Mouse (Mus musculus) adrenal gland, postnatal 14 days (tissue): ENCODE measurements at regions not wholly inside any gene's neighbourhood (a gene's known extent, or its start where the extent isn't known, plus 50 kb on each side); places are given as distances from the start of the nearest gene placed in this dataset.
A peak's percentile ranks its signal among the peaks of the same experiment; 100 is the strongest.

Experiments
- DNase-seq: peaks from one replicate; pipeline ENCODE4 v3.0.0; 2021; ENCODE audit warnings: mixed read lengths

DNA sequence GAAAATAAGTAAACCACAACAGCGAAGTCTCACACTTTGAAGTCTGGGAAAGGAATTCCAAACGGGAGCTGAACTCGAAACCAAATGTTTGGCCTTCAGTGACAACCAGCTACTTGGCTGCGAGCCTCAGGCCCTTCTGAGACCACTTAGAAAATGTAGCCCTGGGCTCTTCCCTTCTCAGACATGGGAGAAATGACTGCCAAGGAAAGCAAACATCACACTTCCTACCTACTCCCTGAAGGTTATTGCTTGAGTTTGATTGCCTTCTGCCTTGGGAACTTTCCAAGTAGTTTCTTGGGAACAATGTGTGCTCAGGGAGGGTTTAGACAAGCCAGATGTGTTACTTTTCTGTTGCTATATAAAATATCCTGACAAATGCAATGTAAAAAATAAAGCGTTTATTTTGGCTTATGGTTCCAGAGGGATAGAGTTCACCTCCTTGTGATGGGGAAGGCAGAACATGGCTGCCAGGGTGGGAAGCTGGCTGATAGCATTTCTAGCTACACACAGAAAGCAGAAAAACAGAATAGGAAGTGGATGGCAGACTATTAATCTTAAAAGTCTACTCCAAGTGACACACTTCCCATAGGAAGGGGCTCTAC lies 194.8 kb upstream of the Rack1 start:
- DNase-seq, result peak; percentile 31

DNA sequence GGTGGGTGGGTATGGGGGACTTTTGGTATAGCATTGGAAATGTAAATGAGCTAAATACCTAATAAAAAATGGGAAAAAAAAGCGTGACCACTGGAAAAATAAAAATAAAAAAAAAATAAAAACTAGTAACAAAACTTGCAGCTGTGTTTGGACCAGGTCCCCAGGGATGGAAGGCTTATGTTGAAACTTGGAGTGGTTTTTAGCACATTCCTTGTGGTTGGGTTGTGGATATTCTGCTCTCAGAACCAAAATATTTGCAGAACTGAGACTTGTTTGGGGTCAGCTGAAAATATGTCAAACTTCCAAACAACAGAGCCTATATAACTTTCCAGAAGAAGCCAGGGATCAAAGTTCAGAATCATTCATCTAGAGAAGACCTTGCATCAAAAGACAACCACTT lies 199.0 kb upstream of the Rack1 start:
- DNase-seq, result no peak

DNA sequence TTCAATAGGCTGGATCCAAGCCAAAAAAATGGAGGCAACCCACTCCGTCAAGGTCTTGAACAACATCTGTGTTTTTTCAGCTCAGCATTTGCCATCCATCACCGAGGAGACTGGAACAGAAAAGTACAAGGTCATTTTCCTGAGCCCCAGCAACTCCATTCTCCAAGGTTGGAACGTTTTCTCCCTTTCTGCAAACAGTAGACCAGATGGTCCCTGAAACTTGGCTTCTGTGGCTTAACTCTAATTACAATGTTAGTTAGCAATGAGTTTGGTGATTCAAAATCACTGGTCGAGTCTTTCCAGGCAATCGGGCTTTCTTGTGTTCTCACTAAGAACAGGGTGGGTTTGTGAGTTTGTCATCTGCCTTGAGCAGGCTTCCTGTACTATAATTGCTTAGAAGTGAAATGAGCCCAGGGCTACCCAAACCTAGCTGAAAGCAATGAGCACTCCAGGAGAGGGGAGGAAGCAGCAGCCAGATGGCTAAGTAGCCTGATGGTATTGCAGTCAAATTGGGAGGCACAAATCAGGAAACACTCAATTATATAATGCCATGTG lies 200.5 kb upstream of the Rack1 start:
- peak; percentile 59 for DNase-seq

DNA sequence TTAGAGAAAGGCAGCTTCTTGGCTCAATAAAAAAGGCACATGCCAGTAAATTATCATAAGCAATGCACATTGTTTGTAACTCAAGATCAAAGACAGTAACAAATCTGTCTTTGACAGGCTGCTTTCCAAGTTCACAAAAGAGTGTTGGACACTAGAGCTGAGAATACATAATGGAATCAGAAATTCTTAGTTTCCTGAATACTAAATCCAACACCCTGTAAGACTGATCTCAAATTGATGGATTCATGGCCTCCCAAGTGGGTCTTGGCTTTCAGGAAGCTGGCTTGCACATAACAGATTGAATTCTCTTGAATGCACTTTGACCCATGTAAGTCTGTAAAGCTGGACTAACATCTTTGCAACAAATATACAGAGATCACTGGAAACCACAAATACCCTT lies 201.1 kb upstream of the Rack1 start:
- DNase-seq, result no peak

DNA sequence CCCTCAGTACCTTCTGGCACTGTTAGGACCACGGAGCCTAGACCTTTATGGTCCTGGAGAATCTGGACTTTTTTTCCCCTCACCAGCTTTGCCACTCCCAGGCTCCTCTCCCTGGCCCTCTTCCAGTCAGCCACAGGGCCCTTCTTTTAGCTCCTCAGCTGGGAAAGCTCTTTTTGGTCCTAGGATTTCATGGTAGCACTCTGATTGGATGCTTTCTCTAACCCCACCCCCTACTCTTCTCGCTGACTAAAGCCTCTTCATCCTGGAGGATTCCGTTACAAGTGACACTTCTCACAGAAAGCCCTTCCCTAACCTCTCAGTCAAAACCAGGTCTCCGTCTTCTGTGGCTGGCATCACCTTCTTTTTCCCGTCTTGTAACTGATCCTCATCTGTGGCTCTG lies 205.7 kb upstream of the Rack1 start:
- no peak for DNase-seq

DNA sequence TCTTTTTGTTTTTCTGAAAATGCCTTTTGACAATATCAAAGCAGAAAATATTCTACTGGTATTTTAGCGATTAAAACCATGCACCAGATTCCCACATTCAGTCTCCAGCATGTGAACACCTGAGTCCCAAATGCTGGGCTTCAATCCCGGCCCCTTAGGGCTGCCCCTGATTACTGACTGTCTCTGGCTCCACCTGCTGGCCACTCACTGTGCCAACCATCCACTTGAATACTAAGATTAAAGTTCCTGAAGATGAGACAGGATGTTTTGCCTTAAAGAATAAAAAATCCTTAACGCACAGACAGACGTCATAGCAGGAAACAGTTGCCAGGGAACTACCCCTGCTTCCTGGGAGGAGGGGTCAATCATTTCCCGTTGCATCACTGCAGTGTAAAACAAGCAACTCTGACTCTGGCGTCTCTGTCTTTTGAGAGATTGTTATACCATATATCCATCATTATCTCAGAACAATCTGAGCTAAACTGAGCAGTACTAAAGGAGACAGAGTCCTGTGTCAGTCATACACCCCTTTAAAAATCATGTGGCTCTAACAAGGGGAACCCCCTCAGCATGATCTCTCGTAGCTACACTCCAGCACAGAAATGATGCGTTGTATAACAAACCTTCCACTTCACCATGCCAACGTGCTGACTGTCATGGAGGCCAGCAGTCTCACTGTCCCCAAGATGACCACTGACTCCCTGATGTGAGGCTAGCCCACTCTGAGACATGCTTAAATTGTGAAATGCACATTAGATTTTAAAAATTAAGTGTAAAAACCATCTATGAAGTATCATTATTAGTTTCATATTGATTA lies 211.1 kb upstream of the Rack1 start:
- peak; percentile 75 for DNase-seq

DNA sequence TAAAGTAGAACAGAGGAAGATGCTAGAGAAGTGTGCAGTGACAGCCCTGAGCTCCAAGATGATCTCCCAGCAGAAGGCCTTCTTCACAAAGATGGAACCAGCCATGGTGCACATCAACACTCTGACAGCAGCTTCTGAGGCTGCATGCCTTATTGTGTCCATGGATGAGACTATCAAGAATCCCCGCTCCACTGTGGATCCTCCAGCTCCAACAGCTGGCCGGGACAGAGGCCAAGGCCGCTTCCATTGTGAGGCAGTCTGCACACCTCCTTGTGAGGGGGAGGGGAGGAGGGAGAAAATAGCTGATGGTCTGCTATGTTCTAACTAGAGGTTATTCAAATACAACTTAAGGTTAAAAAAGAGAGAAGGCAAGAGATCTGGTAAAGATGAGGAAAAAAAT lies 231.4 kb upstream of the Rack1 start:
- DNase-seq, result no peak

DNA sequence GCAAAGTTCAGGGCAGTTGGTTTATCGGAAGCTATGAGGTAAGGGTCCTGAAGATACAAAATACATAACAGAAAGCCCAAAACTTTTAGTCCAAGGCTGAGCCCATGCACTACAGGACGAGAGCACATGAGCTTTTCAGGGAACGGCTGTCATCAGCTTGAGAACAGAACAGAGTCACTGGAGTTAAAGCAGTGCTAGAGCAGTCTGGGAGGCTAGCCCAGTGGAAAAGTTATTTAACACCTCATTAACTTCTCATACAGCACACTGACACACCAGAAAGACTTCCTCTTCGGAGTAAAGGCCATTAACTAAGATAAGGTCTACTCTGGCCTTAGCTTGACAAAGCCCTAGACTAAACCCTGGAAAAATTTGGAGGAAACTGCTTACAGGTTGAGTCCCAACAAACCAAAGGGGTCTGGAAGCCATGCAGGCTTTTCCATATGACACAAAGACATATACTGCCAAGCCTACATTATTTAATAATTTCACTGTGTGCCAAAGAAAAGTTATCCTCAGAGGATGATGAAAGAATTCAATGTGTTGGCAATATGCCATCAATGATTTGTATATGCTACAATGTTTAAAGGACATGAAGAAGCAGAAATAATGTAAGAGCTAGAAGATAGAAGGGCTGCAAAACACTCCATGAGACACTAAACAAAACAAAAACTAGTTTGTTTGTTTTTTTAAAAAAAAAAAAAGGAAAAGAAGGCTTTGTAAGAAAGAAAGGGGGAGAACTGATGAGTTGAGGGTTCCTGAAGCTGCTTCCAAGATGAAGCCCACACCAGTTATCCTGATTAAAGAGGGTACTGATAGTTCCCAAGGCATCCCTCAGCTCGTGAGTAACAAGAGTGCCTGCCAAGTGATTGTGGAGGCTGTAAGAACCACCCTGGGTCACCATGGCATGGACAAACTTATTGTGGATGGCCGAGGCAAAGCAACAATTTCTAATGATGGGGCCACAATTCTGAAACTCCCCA lies 232.3 kb upstream of the Rack1 start:
- no peak for DNase-seq

DNA sequence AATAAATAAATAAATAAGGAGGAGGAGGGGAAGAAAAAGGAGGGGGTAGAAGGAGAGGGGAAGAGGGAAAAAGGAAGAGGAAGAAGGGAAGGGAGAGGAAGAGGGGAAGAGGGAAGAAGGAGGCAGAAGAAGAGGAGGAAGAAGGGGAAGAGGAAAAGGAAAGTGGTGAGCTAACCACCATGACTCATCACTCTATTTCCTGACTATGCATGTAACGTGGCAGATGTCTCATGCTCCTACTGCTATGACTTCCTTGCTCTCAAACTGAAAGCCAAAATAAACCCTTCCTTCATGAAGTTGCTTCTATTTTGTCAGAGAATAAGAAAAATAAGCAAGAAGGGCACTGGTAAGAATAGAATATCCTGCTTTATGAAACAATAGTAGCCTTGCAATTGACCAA lies 242.1 kb upstream of the Rack1 start:
- DNase-seq, result no peak

DNA sequence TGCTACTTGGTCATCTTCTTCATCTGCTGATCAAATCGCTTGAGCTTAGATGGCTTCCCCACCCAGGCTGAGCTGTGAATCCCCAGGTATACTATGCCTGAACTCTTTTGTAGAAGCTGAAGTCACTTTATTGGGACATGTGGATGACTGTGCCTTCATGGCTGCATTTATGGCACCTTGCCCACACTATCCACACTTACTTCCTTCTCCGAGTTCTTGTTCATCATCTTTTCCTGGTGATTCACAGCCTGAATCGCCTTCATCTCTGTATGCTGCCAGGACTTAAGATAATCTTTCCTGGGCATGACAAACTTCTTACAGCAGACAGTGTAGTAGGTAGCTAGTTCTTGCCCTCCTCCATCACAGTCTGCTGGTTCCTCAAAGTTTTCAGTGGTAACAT lies 248.1 kb upstream of the Rack1 start:
- no peak for DNase-seq

DNA sequence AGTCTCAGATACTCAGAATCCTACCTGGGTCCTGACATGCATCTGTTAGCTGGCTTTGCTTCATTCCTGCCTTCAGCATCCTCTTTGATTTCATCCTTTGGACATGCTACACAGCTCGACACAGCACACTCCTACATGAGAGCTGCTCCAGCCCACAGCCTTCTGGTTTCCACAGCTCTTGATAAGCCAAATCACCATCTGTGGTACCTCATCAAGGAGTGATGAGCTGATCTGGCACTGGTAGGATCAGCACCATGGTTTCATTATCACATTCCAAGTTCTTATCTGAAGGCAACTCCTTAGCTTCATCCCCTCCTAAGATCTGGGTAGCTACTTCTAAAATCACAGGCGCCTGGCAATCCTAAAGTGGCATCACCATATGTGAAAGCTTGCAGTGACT lies 248.9 kb upstream of the Rack1 start:
- DNase-seq, result no peak

DNA sequence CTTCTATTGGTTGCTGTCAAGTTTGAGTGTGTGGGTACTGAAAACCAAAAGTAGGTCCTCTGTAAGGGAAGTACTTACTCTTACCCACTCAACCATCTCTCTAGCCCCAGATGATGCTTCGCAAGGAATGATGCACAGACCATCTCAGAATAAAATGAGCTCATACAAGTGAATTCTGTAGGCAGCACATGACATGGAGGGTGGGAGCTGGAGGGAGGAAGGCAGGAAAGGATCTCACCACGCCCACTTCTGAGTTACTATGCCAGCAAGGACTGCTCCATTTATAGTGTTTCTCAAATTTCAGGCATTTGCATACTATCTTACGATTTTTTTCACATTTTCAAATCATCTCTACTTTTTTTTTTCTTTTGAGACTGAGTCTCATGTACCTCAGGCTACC lies 273.8 kb upstream of the Rack1 start:
- no peak for DNase-seq

DNA sequence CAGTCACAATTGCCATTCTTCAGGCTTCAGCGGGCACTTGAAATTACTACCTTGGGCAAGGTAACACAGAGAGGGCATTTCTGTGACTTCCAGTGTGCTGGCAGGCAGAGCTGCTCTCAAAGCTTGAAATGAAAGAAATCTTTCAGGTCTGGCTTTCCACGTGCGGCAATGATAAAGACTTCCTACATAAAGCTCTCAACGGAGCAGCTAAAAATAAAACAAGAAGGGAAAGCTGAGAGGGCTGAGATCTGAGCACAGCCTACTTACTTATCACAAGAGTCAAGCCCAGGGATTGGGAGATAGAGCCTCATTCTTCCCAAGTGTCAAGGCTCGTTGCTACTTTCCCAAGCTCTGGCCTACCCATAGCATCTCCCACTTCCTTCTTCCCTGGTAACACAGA lies 274.6 kb upstream of the Rack1 start:
- DNase-seq, result no peak

DNA sequence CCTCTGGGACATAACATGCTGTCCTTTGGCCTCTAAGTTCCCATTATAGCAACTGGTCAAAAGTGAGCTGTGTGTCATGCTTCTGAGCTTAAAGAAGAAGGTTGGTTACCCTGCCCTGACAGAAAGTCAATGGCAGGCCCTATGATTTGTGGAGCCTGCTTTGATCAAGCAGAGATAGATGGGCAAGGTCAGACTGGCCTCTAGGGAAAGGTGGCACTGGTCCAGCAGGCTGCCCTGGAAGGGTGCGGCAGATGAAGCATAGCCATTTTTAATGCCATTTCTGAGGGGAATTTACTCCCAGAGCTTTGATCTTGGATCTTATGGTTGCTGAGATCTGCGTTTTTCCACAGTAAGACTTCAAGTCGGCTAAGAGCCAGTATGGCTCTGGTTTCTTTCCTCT lies 293.2 kb upstream of the Rack1 start:
- DNase-seq, result peak; percentile 88

DNA sequence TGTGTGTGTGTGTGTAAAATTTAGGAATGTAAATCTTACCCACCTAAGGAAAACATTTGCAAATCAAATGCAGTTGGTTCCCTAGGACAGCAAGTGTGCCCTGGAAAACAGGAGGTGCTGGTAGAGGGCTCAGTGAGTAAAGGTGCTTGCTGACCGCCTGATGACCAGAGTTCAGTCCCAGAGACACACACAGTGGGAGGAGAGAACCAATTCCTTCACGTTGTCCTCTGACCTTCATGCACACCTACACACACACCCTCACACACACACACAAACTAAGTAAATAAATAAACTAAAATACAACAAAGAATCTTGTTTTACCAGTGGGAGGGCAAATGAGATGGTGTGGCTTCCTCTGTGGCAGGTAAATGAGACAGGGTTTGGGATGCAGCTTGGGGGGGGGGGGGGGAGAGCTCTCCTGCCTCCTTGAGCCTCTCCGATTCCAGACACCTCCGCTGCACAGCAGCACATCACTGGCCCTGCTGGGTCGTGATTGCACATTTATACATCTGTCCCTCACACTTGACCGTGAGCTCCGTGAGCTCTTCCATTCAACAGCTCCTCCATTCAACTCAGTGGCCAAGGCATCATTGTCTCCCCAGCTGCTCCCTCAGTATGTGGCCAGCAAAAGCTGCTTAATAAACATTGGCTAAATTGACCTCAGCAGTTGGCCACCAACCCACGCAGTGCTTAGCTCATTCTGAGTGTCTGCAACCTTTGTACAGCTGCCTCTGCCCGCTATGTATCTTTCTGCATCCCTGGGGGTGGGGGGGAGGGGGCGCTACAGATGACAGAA lies 297.9 kb upstream of the Rack1 start:
- DNase-seq, result no peak

DNA sequence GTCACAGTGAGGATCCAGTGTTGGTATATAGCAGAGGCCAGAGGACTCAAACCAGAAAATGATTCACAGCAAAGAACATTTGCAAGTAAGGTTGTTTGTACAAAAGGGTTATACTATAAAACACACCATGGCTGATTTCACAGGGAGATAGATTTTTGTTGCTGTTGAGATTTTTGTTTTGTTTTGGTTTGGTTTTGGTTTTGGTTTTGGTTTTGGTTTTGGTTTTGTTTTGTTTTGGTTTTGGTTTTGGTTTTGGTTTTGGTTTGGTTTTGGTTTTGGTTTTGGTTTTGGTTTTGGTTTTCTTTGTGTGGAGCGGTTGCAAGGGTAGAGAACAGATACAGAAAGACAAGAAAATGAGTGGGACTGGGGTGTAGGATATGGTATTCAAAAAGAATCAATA lies 301.1 kb upstream of the Rack1 start:
- no peak for DNase-seq

DNA sequence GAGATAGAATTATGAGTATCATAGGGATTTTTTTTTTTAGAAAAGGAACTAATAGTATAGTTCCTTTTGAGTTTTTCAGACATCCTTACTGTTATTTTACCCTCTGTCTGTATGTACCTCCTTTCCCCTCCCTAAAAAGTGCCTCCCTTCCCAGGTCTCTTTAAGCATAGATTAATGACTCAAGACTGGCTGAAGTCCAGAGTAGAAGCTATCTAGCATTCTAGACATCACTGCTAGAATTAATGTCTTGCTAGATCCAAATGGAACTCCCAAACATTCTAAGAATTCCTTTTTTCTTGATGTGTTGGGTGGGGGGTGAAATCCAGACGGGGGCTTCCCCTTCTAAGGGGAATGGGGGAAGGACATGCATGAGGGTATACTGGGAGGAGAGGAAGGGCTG lies 311.8 kb upstream of the Rack1 start:
- no peak for DNase-seq

DNA sequence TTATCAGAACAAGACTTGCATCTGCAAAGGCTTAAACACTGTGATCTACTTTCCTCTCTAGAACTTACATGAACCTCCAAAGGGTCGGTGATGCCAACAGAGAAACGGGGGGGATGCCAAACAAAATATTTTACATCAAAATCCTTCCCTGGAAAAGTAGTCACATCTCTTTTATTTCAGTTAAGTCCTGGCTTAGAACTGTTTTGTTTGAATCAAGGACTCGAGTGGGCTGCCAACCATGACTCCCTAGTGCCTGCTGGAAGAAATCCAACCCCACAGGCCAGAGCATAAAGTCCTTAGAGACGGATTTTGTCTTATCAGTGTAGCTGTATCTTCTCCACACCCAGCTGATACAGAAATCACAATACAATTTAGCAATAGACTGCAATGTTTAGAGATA lies 336.1 kb upstream of the Rack1 start:
- DNase-seq, result peak; percentile 6

DNA sequence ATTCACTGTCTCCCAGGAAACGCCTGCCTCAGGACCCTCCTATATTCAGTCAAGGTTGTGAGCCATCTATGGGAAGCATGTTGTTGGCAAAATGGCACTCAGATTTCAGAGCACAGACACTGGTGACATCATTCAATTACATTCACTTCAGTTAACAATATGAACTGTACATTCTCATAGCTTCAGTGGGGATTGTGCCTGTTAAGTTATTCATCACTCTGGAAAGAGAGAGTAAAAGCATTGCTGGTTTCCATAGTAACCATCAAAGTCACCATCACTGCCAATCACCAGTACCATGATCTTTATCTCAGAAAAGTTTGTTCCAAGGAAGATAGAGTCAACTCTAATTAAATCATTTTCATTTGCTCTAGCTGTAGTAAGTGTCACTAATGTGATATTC lies 350.2 kb upstream of the Rack1 start:
- DNase-seq, result no peak

DNA sequence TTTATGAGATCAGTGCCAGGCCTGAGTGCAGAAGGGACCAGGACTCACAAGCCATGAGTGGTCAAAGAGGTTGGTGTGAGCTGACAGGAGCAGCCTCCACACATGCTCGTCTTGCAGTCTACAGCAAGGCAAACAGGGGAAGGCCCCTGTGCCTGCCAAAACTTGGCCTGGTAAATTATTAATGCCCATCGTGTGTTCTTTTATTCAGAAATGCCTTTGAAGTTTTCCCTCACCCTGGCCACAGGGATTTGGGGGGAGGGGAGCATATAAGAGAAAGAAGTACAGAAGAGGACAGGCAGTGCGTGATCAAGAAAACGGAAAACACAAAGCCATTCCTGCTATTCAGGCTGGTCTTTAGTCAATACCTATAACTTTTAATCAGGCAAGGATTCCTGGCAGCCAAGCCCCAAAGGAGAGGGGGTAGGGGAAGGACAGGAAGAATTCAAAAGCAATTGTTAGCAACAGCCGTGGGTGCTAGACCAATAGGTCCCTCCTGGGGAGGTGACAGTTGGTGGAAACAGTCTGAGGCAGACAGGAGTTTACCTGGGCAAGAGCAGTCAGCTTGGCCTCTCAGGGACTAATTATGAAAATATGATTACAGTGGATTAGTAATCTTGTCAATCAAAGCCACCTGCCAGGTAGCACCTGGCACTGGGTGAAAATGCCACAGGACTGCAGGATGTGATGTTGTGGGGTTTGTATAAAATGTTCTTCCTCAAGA lies 357.4 kb upstream of the Rack1 start:
- DNase-seq, result peak; percentile 8

DNA sequence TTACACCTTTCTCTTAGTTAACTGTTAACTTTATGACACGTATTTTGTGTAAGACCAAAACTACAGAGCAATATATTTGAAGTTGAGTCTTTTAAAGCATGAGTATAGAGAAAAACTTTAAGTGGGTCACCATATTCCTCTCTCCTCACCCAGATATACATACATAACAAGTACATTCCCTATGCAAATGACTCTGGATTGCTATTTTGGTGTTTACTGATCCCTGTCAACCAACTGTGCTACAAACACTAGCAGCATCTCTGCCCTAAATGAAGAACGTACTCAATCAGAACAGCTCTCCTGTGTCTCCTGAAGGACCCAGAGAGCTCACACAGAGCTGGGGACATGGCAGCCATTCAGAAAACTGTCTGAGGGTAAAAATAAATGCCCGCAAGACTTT lies 363.4 kb upstream of the Rack1 start:
- no peak for DNase-seq
